ENCODE assay signal across 9 mouse cellular contexts in genomic region chrX:111894321-111895050, GRCm38 (mm10). TPM values are rescaled to one million over a fixed set of nuclear protein-coding genes. Genes with fewer than 3 reads are reported as not detected.
DNase-seq lines count a peak whose midpoint lies in the region; ATAC-seq and TF ChIP-seq lines count a peak whose summit lies in the region.
"Had no signal": no experiment of that assay in that cellular context is flagged by ENCODE, and none has a peak within 500 bp of the region (broad histone marks: within the 10 kb centered on the region; RNA-seq: fewer than 3 reads in every experiment).

No protein-coding gene starts in this region.

- WGBS in heart, postnatal 0 days: 29% methylated on average over 60 of the region's 71 CpGs
- WGBS in hindbrain, embryonic 11.5 days: 12% methylated on average over 37 of the region's 71 CpGs
- WGBS in liver, embryonic 15.5 days (ENCODE audit: insufficient replicate concordance): 32% methylated on average over 64 of the region's 71 CpGs

- no peak for TF ChIP-seq EP300 in heart, postnatal 0 days (IDR thresholded peaks at IDR 0.05; ENCODE audit: low read depth)

- ATAC-seq in heart, postnatal 0 days (ENCODE audit: insufficient read depth, low read depth): no peak
- peak; percentile 59 for ATAC-seq in hindbrain, embryonic 11.5 days (ENCODE audit: low FRiP score)
- no peak for ATAC-seq in liver, embryonic 15.5 days (ENCODE audit: insufficient read depth)

- no peaks in the 10 kb centered on the region for H3K36me3 ChIP-seq in heart, postnatal 0 days (replicated peaks; ENCODE audit: control insufficient read depth, insufficient read depth, low read length)
- H3K36me3 ChIP-seq in hindbrain, embryonic 11.5 days (ENCODE audit: control insufficient read depth, insufficient read depth, low read length): no peaks in the 10 kb centered on the region
- no peaks in the 10 kb centered on the region for H3K36me3 ChIP-seq in liver, embryonic 15.5 days (replicated peaks)

- DNase-seq in heart, postnatal 0 days (ENCODE audit: low spot score): no peak
- no peak for DNase-seq in heart, postnatal 25 days (ENCODE audit: low spot score)
- DNase-seq in hindbrain, embryonic 11.5 days (ENCODE audit: low spot score): peak; percentile 44
- peak; percentile 8 for DNase-seq in yolk sac, embryonic 10.5 days (ENCODE audit: low spot score)
- DNase-seq in layer of hippocampus, adult 8-10 months (ENCODE audit: low spot score in 2 of 2): no peak
- no peak for DNase-seq in left cerebral cortex, postnatal 36 days (ENCODE audit: low spot score in 2 of 2)

- H3K9ac ChIP-seq in heart, postnatal 0 days (replicated peaks; ENCODE audit: low read depth, low read length): no peak overlapping the region
- 0 out of 2 replicates have a peak overlapping the region, but pooled peaks have one; percentile 11 for H3K9ac ChIP-seq in hindbrain, embryonic 11.5 days (ENCODE audit: low read depth, low read length)
- H3K9ac ChIP-seq in liver, embryonic 15.5 days: no peak overlapping the region

- peak overlapping the region; percentile 38 for H3K4me3 ChIP-seq in heart, postnatal 0 days (ENCODE audit: low read depth, low read length)
- 0 out of 2 replicates have a peak overlapping the region, but pooled peaks have one; percentile 23 for H3K4me3 ChIP-seq in cortical plate, adult 2 months (ENCODE audit: insufficient read depth, low read length)
- H3K4me3 ChIP-seq in hindbrain, embryonic 11.5 days (ENCODE audit: low read depth, low read length): peak overlapping the region; percentile 42
- H3K4me3 ChIP-seq in liver, embryonic 15.5 days (replicated peaks): peak overlapping the region; percentile 21

- 0 out of 2 replicates have a peak, but pooled peaks cover 12% of the 10 kb centered on the region for H3K27me3 ChIP-seq in heart, postnatal 0 days (ENCODE audit: control insufficient read depth, insufficient read depth, low read length)
- no peaks in the 10 kb centered on the region for H3K27me3 ChIP-seq in hindbrain, embryonic 11.5 days (ENCODE audit: control insufficient read depth, insufficient read depth, low read length)
- H3K27me3 ChIP-seq in liver, embryonic 15.5 days: peaks cover 19% of the 10 kb centered on the region

- peak overlapping the region; percentile 61 for H3K4me2 ChIP-seq in heart, postnatal 0 days (ENCODE audit: low read depth, low read length)
- peak overlapping the region; percentile 72 for H3K4me2 ChIP-seq in hindbrain, embryonic 11.5 days (replicated peaks; ENCODE audit: low read depth, low read length)
- peak overlapping the region; percentile 44 for H3K4me2 ChIP-seq in liver, embryonic 15.5 days

- intact Hi-C loops in heart, postnatal 25 days (cut with DNase I): no loop called here
- intact Hi-C loops in left cerebral cortex, postnatal 36 days (cut with DNase I): no loop called here

- TF ChIP-seq POLR2A in cortical plate, adult 2 months (IDR thresholded peaks at IDR 0.05; ENCODE audit: extremely low read depth, insufficient read depth, low read length): no peak

- no peak overlapping the region for H3K27ac ChIP-seq in heart, postnatal 0 days (ENCODE audit: low read depth)
- H3K27ac ChIP-seq in cortical plate, adult 2 months (ENCODE audit: insufficient read depth, low read length): no peak overlapping the region
- no peak overlapping the region for H3K27ac ChIP-seq in hindbrain, embryonic 11.5 days (ENCODE audit: low read depth, low read length)
- no peak overlapping the region for H3K27ac ChIP-seq in liver, embryonic 15.5 days (replicated peaks)

- TF ChIP-seq CTCF in heart, postnatal 0 days (IDR thresholded peaks at IDR 0.05; ENCODE audit: low read depth): no peak
- no peak for TF ChIP-seq CTCF in cortical plate, adult 2 months (IDR thresholded peaks at IDR 0.05; ENCODE audit: extremely low read depth, insufficient read depth, low read length)

- H3K4me1 ChIP-seq in heart, postnatal 0 days (ENCODE audit: control insufficient read depth, insufficient read depth): no peaks in the 10 kb centered on the region
- H3K4me1 ChIP-seq in cortical plate, adult 2 months (ENCODE audit: control insufficient read depth, insufficient read depth, low read length): no peaks in the 10 kb centered on the region
- no peaks in the 10 kb centered on the region for H3K4me1 ChIP-seq in hindbrain, embryonic 11.5 days (replicated peaks; ENCODE audit: control insufficient read depth, insufficient read depth, low read length)
- H3K4me1 ChIP-seq in liver, embryonic 15.5 days (replicated peaks): no peaks in the 10 kb centered on the region

- H3K9me3 ChIP-seq in heart, postnatal 0 days (replicated peaks; ENCODE audit: control insufficient read depth, low read length): no peaks in the 10 kb centered on the region
- no peaks in the 10 kb centered on the region for H3K9me3 ChIP-seq in hindbrain, embryonic 11.5 days (ENCODE audit: control insufficient read depth, low read length)
- H3K9me3 ChIP-seq in liver, embryonic 15.5 days (replicated peaks): no peaks in the 10 kb centered on the region

RNA-seq across cellular contexts. Expression of gene Gm45194, which starts 3.3 kb away (rescaled TPM):
- total RNA-seq in heart, postnatal 0 days (2014; rRNA removed; ENCODE audit: low replicate concordance): not detected in 2 replicates
- not detected in 2 replicates for polyA plus RNA-seq in heart, postnatal 0 days (2015; fragmentation: Nextera tagmentation; extraction: Ambion mirVana)
- total RNA-seq in heart, postnatal 25 days (2021): not detected
- polyA plus RNA-seq in cortical plate, adult 2 months (2012; rRNA removed): not detected in 2 replicates
- polyA plus RNA-seq in hindbrain, embryonic 11.5 days (2014; fragmentation: Nextera tagmentation; extraction: Ambion mirVana): 1.3 and 1.8 TPM in 2 replicates
- 0.23 and 0.32 TPM in 2 replicates for polyA plus RNA-seq in liver, embryonic 15.5 days (2015; fragmentation: Nextera tagmentation; extraction: Ambion mirVana)
- not detected for total RNA-seq in layer of hippocampus, adult 8-10 months (2022)
- not detected for total RNA-seq in left cerebral cortex, postnatal 36 days (2021)
- total RNA-seq: heart, postnatal 10 days had no signal

Comparison
In these comparisons a context has a peak if more than half of its experiments do, and no peak if none do; other contexts are left out.
1. DNase-seq: peak in hindbrain, embryonic 11.5 days (single experiment) and yolk sac, embryonic 10.5 days (single experiment); none in heart, postnatal 0 days (single experiment), heart, postnatal 25 days (single experiment), layer of hippocampus, adult 8-10 months (0 of 2) and left cerebral cortex, postnatal 36 days (0 of 2).
2. Peak in every context shown above with its lines, with median percentiles within 50 percentile points of each other: H3K4me2 ChIP-seq and H3K4me3 ChIP-seq.